Mouse (Mus musculus) hindbrain, postnatal 0 days (tissue): ENCODE measurements around the gene Primpol. TPM values are rescaled to one million over a fixed set of nuclear protein-coding genes. Genes with fewer than 3 reads are reported as not detected.

Experiments used
- ATAC-seq: fragments of 200-750 bp; cut with Nextera tagmentation; 2 replicates; pipeline ENCODE4 v1.8.0; 2017; ENCODE audit warnings: mild to moderate bottlenecking, moderate TSS enrichment, moderate library complexity
- DNase-seq: peaks from one replicate; pipeline ENCODE4 v3.0.0-alpha.2; 2015; ENCODE audit warnings: low spot score
- H3K27ac ChIP-seq: fragments of 300-500 bp; sonication (generic); 2 replicates; pipeline ENCODE4 v1.5.1; 2014; ENCODE audit warnings: mild to moderate bottlenecking
- H3K27me3 ChIP-seq: fragments of 300-500 bp; sonication (generic); 2 replicates; pipeline ENCODE4 v1.6.1; 2014; ENCODE audit warnings: low read length, mixed read lengths; ENCODE audit not compliant: insufficient read depth
- H3K36me3 ChIP-seq: fragments of 300-500 bp; sonication (generic); 2 replicates; pipeline ENCODE4 v1.6.1; 2014; ENCODE audit warnings: low read length, mixed read lengths; ENCODE audit not compliant: insufficient read depth
- H3K4me1 ChIP-seq: fragments of 300-500 bp; sonication (generic); 2 replicates; pipeline ENCODE4 v1.6.1; 2014; ENCODE audit warnings: antibody characterized with exemption, low read length, mixed read lengths; ENCODE audit not compliant: insufficient read depth
- H3K4me2 ChIP-seq: fragments of 300-500 bp; sonication (generic); 2 replicates; pipeline ENCODE4 v1.6.1; 2014; ENCODE audit warnings: low read depth, mild to moderate bottlenecking, low read length, moderate library complexity, mixed read lengths
- H3K4me3 ChIP-seq: fragments of 300-500 bp; sonication (generic); 2 replicates; pipeline ENCODE4 v1.5.1; 2014; ENCODE audit warnings: low read length
- H3K9ac ChIP-seq: fragments of 300-500 bp; sonication (generic); replicated peaks from 2 replicates; pipeline ENCODE4 v1.6.1; 2014; ENCODE audit warnings: mild to moderate bottlenecking, low read length, moderate library complexity, mixed read lengths
- H3K9me3 ChIP-seq: fragments of 300-500 bp; sonication (generic); 2 replicates; pipeline ENCODE4 v1.6.1; 2016; ENCODE audit warnings: low read length, mixed read lengths
- CTCF ChIP-seq: IDR thresholded peaks from 2 replicates; pipeline ENCODE4 v1.5.1; 2016; ENCODE audit warnings: antibody characterized with exemption, control low read depth, low read depth
- WGBS: fragments of 180-500 bp; shearing (Covaris S2); extraction: QIAGEN DNeasy Blood & Tissue Kit; methylation state at CpG from one replicate; pipeline ENCODE4 v1.1.7; 2014; 5-methylcytosine and 5-hydroxymethylcytosine counted together
- polyA plus RNA-seq: library from polyadenylated mRNA; unstranded; fragments of >200 nt; fragmentation: Nextera tagmentation; extraction: Ambion mirVana; gene quantifications from 2 replicates; pipeline ENCODE4 v1.2.1, GENCODE M21; 2015
- total RNA-seq: library from RNA; depleted of rRNA; stranded (reverse); fragments of >200 nt; gene quantifications from 2 replicates; pipeline ENCODE4 v1.2.3, GENCODE M21; 2014

Gene Primpol
- total and polyA plus RNA-seq, 2 experiments from 2014 or later, result 4.0 to 4.9 TPM

DNA sequence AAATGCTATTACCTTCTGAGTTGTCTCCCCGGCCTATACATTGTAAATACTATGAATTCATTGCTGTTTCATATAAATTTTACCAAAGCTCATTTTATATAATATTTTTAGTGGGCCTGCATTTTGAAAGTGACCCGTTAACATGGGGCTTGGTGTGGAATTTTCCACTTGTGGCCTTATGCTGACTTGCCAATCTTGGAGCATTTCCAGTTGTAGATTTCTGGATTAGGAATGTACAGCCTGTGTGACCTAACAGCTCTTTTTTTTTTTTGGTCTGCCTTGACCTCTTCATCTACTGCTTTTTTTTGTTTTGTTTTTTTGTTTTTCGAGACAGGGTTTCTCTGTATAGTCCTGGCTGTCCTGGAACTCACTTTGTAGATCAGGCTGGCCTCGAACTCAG lies 13.9 kb upstream of the Primpol start:
- ATAC-seq (no peak), DNase-seq (no peak)
- Histone ChIP-seq H3K4me1 (no peaks in the 10 kb centered on the region), H3K27me3 (no peaks in the 10 kb centered on the region), H3K36me3 (peaks cover 33% of the 10 kb centered on the region), H3K9me3 (no peaks in the 10 kb centered on the region), H3K4me3 (no peak overlapping the region), H3K9ac (no peak overlapping the region), H3K4me2 (no peak overlapping the region), H3K27ac (no peak overlapping the region)
- TF ChIP-seq CTCF, result no peak
- WGBS, result 96% methylated on average over 4 of the region's 4 CpGs

DNA sequence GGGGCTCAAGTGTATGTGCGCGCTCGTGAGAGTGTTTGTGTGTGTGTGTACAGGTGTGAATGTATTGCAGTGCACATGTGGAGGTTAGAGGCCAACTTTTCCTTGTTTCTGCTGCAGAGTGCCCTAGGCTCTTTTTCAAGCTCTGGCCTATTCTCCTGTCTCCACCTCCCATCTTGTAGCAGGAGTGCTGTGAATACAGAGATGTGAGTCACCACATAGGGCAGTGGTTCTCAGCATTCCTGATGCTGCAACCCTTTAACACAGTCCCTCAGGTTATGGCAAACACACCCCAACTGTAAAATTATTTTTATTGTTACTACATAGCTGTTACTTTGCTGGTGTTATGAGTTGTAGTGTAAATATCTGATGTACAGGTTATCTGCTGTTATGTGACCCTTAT lies 13.4 kb upstream of the Primpol start:
- peaks cover 30% of the 10 kb centered on the region for H3K36me3 ChIP-seq
- H3K4me1 ChIP-seq, result no peaks in the 10 kb centered on the region
- H3K4me3 ChIP-seq, result no peak overlapping the region
- TF ChIP-seq CTCF, result no peak
- H3K4me2 ChIP-seq, result no peak overlapping the region
- H3K9me3 ChIP-seq, result no peaks in the 10 kb centered on the region
- no peaks in the 10 kb centered on the region for H3K27me3 ChIP-seq
- no peak for ATAC-seq
- 98% methylated on average over 3 of the region's 3 CpGs for WGBS
- no peak for DNase-seq
- no peak overlapping the region for H3K27ac ChIP-seq
- H3K9ac ChIP-seq, result no peak overlapping the region

DNA sequence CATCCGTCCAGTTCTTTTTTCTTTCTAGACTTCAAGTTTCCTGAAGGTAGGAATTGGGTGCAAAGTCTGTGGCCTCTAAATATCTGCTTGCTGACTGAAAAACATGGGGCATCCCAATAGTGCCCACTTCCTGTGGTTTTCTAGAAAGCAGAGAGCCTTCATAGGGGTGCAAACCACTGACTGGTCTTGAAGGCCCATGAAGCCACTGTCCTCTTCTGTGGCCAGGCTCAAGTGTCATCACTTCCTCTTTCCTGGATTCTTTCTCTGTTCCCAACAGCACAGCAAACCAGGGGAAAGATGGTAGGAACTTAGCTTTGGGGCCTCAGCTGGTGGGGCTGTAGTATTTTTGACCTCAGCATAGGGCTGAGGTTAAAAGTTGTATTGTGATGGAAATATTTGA lies 11.6 kb upstream of the Primpol start:
- no peaks in the 10 kb centered on the region for H3K27me3 ChIP-seq
- no peak overlapping the region for H3K4me2 ChIP-seq
- WGBS, result 93% methylated on average over 1 of the region's 1 CpGs
- H3K4me1 ChIP-seq, result no peaks in the 10 kb centered on the region
- H3K9ac ChIP-seq, result no peak overlapping the region
- peaks cover 19% of the 10 kb centered on the region; the same call in 1 of the 2 replicates for H3K36me3 ChIP-seq
- no peak overlapping the region for H3K4me3 ChIP-seq
- ATAC-seq, result no peak
- no peak overlapping the region for H3K27ac ChIP-seq
- no peaks in the 10 kb centered on the region for H3K9me3 ChIP-seq
- DNase-seq, result no peak
- TF ChIP-seq CTCF, result no peak

DNA sequence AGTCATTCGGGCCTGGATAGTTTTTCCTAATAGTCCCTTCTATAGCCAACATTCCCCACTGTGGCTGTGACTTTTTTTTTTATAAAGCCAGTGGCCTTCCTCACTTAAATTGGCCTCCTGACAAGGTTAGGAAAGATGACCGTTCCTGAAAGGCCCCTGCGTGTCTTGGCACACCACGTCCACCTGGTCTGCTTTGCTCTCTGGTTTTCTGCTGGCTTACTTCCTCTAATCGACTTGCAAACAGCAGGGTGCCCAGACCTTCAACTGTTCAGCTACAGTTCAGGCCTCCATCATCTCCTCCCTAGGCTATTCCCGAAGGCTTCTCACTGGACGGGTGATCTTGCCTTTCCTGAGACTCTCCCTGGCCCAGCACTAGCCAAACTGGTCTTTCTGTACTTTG lies 10.9 kb upstream of the Primpol start:
- 60% methylated on average over 7 of the region's 7 CpGs for WGBS
- Histone ChIP-seq H3K9ac (no peak overlapping the region), H3K36me3 (peaks cover 13% of the 10 kb centered on the region; the same call in 1 of the 2 replicates), H3K4me1 (no peaks in the 10 kb centered on the region), H3K27ac (no peak overlapping the region), H3K9me3 (no peaks in the 10 kb centered on the region), H3K4me2 (no peak overlapping the region), H3K4me3 (no peak overlapping the region), H3K27me3 (no peaks in the 10 kb centered on the region)
- TF ChIP-seq CTCF, result no peak
- ATAC-seq, result no peak
- no peak for DNase-seq

DNA sequence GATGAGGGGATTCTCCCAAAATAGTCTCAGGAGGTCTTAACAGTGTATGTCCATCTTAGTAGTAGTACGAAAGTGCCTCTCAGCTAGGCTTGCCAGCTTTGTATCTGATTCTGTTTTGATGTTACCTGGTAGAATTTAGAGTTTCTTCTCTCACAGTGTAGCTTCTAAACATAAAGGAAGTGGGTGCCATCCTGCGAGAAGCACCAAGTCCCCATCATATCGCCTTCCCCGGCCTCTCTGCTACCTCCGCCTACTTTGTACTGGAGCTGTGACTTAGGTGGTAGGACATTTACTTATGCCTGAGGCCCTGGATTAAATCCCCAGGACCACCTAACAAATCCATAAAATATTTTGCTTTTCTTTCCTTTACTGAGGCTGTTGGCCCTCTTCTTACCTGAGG lies 9.6 kb upstream of the Primpol start:
- DNase-seq (no peak), ATAC-seq (no peak)
- no peak overlapping the region for H3K4me3 ChIP-seq
- no peak overlapping the region for H3K4me2 ChIP-seq
- H3K27me3 ChIP-seq, result no peaks in the 10 kb centered on the region
- H3K27ac ChIP-seq, result no peak overlapping the region
- no peak for TF ChIP-seq CTCF
- 98% methylated on average over 5 of the region's 5 CpGs for WGBS
- H3K9me3 ChIP-seq, result no peaks in the 10 kb centered on the region
- no peak overlapping the region for H3K9ac ChIP-seq
- no peaks in the 10 kb centered on the region for H3K4me1 ChIP-seq
- H3K36me3 ChIP-seq, result peaks cover 6% of the 10 kb centered on the region; the same call in 1 of the 2 replicates

DNA sequence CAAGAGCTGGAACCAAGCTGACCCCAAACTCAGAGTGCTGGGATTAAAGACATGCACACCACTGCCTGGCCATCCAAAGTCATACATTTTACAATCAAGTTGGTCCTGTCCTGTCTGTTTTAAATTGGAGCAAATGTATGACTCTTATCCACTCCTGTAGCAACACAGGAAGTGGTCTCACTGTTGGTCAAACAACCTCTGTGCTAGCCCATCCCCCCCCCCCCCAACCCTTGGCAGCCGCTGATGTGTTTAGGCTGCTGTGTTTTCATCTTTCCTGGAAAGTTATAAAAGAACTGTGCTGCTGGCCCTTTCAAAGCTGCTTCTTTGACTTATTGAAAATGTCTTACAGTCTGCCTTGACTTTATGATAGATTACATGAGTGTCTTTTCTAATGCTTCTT lies 8.2 kb upstream of the Primpol start:
- no peak for ATAC-seq
- Histone ChIP-seq H3K4me2 (no peak overlapping the region), H3K27me3 (no peaks in the 10 kb centered on the region), H3K9ac (no peak overlapping the region), H3K4me1 (no peaks in the 10 kb centered on the region), H3K36me3 (peaks cover under 1% of the 10 kb centered on the region; the same call in 1 of the 2 replicates), H3K9me3 (no peaks in the 10 kb centered on the region), H3K4me3 (no peak overlapping the region), H3K27ac (no peak overlapping the region)
- WGBS, result 47% methylated on average over 1 of the region's 1 CpGs
- DNase-seq, result no peak
- no peak for TF ChIP-seq CTCF

DNA sequence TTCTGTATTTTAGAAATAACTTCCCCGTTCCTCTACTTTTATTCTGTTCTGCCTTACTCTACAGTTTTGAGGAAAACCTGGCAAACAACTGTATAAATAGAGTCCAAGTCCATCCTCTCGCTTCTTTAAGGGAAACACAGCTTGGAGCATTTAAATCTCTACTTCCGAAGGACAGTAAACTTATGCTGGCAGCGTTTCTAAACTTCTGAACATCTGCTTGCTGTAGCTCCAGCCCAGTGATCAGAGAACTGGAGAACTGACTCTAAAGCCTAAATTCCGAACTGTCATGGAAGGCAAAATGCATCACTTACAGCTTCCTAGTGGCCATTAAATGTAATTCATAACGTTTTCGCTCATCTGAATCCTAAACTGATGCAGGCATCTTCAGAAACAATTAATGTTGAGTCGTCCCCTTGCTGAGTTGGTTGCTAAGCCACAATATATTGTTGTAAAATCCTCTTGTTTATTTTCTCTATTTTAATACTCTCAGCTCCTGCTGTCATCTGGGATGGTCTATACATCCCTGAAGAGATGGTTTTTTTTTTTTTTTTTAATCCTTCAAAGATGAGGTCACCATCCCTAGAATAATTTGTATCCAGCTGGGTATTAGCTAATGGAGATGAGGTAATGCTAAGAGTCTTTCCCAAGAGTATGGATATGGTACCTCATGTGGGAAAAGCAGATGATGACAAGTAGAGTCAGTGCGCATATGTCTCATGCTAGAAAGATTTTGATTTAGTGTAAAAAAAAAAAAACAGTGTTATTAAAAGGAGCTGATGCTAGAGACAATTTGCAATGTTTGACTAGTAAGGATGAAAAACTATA lies 5.6 kb upstream of the Primpol start:
- 0 out of 2 replicates have a peak, but pooled peaks have one; percentile 4 for TF ChIP-seq CTCF
- WGBS, result 62% methylated on average over 9 of the region's 9 CpGs

More for the DNA sequence above, 5.6 kb upstream of the Primpol start:
- no peak overlapping the region for H3K27ac ChIP-seq
- H3K4me3 ChIP-seq, result no peak overlapping the region
- no peaks in the 10 kb centered on the region for H3K9me3 ChIP-seq
- no peaks in the 10 kb centered on the region for H3K27me3 ChIP-seq
- ATAC-seq (peak; percentile 54; the same call in 1 of the 2 replicates), DNase-seq (no peak)
- H3K4me2 ChIP-seq, result no peak overlapping the region
- H3K9ac ChIP-seq, result no peak overlapping the region
- no peaks in the 10 kb centered on the region for H3K36me3 ChIP-seq
- peaks cover 6% of the 10 kb centered on the region for H3K4me1 ChIP-seq
